Mouse (Mus musculus): ENCODE data around the gene Mfap3. TPM values are rescaled to one million over a fixed set of nuclear protein-coding genes. Genes with fewer than 3 reads are reported as not detected.

Mfap3 gene
- polyA plus RNA-seq, 2 experiments from 2014 or later, result 32.1 to 36.8 TPM

Other genes with a start within 250 kb of the Mfap3 start
- gene Fam114a2, start within 50 bp of the Mfap3 start, polyA plus RNA-seq (2017; shearing (Covaris generic)), result 100 to 1,000 TPM in 1 of 2 experiments, 10 to 100 TPM in 1; 54.6 to 103 TPM
- 1 to 10 TPM; 4.1 to 7.6 TPM for gene Galnt10, start 126.8 kb downstream of the Mfap3 start, polyA plus RNA-seq (2017; shearing (Covaris generic))